Mouse (Mus musculus): ENCODE data around the gene Frmd5. TPM values are rescaled to one million over a fixed set of nuclear protein-coding genes. Genes with fewer than 3 reads are reported as not detected.
"Not testable (repeated sequence)": the region's sequence is repeated elsewhere in the genome, so short reads cannot be mapped to it uniquely, and the experiment has no call there.

The Frmd5 gene
- polyA plus RNA-seq, 1 experiment: 8.8 TPM

DNA sequence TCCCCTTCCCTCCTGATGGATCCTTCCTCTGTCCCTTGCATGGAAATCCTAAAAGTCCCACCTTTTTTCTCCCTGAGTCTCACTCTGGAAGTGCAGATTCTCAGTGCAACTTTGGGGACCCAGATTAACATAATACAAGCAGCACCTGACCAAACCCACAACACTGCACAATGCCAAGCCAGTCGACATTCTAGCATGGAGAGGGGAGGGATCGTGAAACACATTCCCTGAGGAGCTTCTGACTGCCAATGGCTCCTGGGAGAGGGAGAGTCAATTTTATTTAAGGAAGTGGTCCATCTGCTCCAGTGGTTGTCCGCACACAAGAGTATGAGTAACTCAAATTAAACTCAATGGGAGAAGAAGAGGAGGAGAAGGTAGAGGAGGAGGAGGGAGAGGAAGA, 28.0 kb upstream of the Frmd5 start:
- H3K27ac ChIP-seq (ENCODE audit: control insufficient read depth, insufficient read depth, low read length): no peak overlapping the region
- WGBS: 67% methylated on average over 3 of the region's 3 CpGs
- no peak for DNase-seq

DNA sequence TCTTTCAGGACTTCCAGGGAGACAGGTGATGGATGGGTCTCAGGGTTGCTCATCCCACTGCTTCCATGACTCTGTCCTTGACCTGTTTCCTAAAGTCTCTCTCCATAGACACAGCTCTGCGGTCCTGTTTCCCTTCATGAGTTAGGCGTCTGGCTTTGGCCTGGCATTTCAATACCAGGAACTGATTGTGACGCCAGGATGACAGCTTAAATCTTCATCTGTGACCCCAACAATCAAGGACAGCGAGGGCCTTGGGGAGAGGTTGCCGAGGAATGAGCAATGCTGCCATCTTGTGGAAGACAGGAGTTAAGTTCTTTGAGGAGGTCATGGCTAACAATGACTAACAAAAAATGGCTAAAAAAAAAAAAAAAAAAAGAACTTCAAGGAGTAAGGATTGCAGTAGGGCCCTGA, 25.6 kb upstream of the Frmd5 start:
- H3K27ac ChIP-seq (ENCODE audit: control insufficient read depth, insufficient read depth, low read length): no peak overlapping the region
- no peaks in the 10 kb centered on the region for H3K4me1 ChIP-seq (replicated peaks; ENCODE audit: control insufficient read depth, insufficient read depth, low read length)
- TF ChIP-seq POLR2A (IDR thresholded peaks at IDR 0.05; ENCODE audit: control insufficient read depth, extremely low read depth, insufficient read depth, low read length, poor library complexity): no peak
- no peak for TF ChIP-seq CTCF (IDR thresholded peaks at IDR 0.05; ENCODE audit: borderline replicate concordance, control insufficient read depth, extremely low read depth, insufficient read depth, low read length, poor library complexity)
- no peaks in the 10 kb centered on the region for H3K27me3 ChIP-seq (ENCODE audit: control insufficient read depth, insufficient read depth, low read length)
- WGBS: 10% methylated on average over 5 of the region's 5 CpGs
- DNase-seq: peak; percentile 27
- no peak overlapping the region for H3K4me3 ChIP-seq (ENCODE audit: control insufficient read depth, insufficient read depth, low read length)
- H3K36me3 ChIP-seq (ENCODE audit: control insufficient read depth, insufficient read depth, low read length): no peaks in the 10 kb centered on the region

More for the DNA sequence above, 28.0 kb upstream of the Frmd5 start:
- H3K27me3 ChIP-seq (ENCODE audit: control insufficient read depth, insufficient read depth, low read length): no peaks in the 10 kb centered on the region
- H3K4me1 ChIP-seq (replicated peaks; ENCODE audit: control insufficient read depth, insufficient read depth, low read length): no peaks in the 10 kb centered on the region
- TF ChIP-seq POLR2A (IDR thresholded peaks at IDR 0.05; ENCODE audit: control insufficient read depth, extremely low read depth, insufficient read depth, low read length, poor library complexity) (no peak), CTCF (IDR thresholded peaks at IDR 0.05; ENCODE audit: borderline replicate concordance, control insufficient read depth, extremely low read depth, insufficient read depth, low read length, poor library complexity) (no peak)
- no peaks in the 10 kb centered on the region for H3K36me3 ChIP-seq (ENCODE audit: control insufficient read depth, insufficient read depth, low read length)
- H3K4me3 ChIP-seq (ENCODE audit: control insufficient read depth, insufficient read depth, low read length): no peak overlapping the region

DNA sequence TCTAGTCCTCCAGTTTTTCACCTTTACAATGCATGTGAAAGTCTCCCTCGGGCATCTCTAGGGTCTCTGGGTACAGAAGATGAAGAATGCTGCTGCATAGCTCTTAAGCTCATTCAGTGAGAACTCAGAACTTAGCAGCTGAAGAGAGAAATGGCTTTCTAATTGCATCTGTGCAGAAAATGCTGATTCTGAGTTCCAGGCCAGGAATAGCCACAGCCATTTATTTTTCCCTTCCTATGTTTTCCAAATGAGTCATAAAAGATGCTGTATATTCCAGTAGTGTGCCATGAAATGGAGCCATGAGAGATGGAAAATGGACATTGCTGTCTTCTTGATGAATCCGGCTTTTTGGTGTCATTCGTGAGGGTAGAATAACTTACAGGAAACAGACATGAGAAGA, 21.5 kb upstream of the Frmd5 start:
- Histone ChIP-seq H3K27me3 (ENCODE audit: control insufficient read depth, insufficient read depth, low read length) (no peaks in the 10 kb centered on the region), H3K4me3 (ENCODE audit: control insufficient read depth, insufficient read depth, low read length) (no peak overlapping the region)
- 86% methylated on average over 3 of the region's 3 CpGs for WGBS

DNA sequence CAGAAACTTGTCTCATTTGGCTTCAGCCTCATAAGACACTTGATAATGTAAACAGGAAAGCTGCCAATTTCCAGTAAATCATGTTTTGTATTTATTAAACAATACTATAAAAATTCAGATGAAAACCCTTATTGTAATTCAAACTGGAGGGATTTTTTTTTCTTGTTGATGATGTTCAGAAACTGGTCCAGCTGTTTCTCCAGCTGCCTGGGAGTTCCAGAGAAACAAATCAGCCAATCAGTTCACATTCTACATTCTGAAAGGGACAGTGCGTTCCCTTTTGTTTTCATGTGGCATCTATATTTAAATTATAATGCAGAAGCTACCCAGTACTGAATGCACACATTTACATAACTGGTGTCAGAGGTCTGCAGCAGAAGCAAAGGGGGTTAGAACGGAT, 19.3 kb upstream of the Frmd5 start:
- Histone ChIP-seq H3K4me1 (replicated peaks; ENCODE audit: control insufficient read depth, insufficient read depth, low read length) (no peaks in the 10 kb centered on the region), H3K27ac (ENCODE audit: control insufficient read depth, insufficient read depth, low read length) (no peak overlapping the region), H3K27me3 (ENCODE audit: control insufficient read depth, insufficient read depth, low read length) (no peaks in the 10 kb centered on the region), H3K36me3 (ENCODE audit: control insufficient read depth, insufficient read depth, low read length) (no peaks in the 10 kb centered on the region), H3K4me3 (ENCODE audit: control insufficient read depth, insufficient read depth, low read length) (no peak overlapping the region)
- WGBS: 90% methylated on average over 2 of the region's 2 CpGs
- TF ChIP-seq CTCF (IDR thresholded peaks at IDR 0.05; ENCODE audit: borderline replicate concordance, control insufficient read depth, extremely low read depth, insufficient read depth, low read length, poor library complexity) (no peak), POLR2A (IDR thresholded peaks at IDR 0.05; ENCODE audit: control insufficient read depth, extremely low read depth, insufficient read depth, low read length, poor library complexity) (no peak)
- DNase-seq: no peak

More for the DNA sequence above, 21.5 kb upstream of the Frmd5 start:
- Histone ChIP-seq H3K27ac (ENCODE audit: control insufficient read depth, insufficient read depth, low read length) (no peak overlapping the region), H3K4me1 (replicated peaks; ENCODE audit: control insufficient read depth, insufficient read depth, low read length) (no peaks in the 10 kb centered on the region), H3K36me3 (ENCODE audit: control insufficient read depth, insufficient read depth, low read length) (no peaks in the 10 kb centered on the region)
- TF ChIP-seq CTCF (IDR thresholded peaks at IDR 0.05; ENCODE audit: borderline replicate concordance, control insufficient read depth, extremely low read depth, insufficient read depth, low read length, poor library complexity) (no peak), POLR2A (IDR thresholded peaks at IDR 0.05; ENCODE audit: control insufficient read depth, extremely low read depth, insufficient read depth, low read length, poor library complexity) (no peak)
- no peak for DNase-seq

DNA sequence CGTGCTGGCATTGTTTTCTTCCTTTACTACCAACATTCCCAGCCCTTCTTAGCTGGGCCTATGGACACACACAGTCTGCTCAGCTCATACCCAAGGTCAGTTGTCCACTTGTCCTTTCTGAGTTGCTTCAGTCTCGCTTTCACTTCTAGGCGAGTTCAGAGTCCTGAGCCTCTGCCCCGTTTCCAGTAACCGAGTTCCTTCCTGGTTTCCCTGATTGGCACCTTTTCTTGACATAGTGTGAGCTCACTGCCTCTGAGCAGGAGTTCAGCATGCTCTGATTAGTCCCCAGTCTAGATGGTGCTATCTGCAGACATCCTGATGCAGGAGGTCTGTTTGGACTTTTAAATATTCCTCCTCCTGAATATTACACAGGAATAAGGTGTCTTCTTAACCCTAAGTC, 17.8 kb upstream of the Frmd5 start:
- Histone ChIP-seq H3K36me3 (ENCODE audit: control insufficient read depth, insufficient read depth, low read length) (no peaks in the 10 kb centered on the region), H3K27ac (ENCODE audit: control insufficient read depth, insufficient read depth, low read length) (no peak overlapping the region), H3K4me3 (ENCODE audit: control insufficient read depth, insufficient read depth, low read length) (no peak overlapping the region), H3K27me3 (ENCODE audit: control insufficient read depth, insufficient read depth, low read length) (no peaks in the 10 kb centered on the region), H3K4me1 (replicated peaks; ENCODE audit: control insufficient read depth, insufficient read depth, low read length) (no peaks in the 10 kb centered on the region)
- TF ChIP-seq CTCF (IDR thresholded peaks at IDR 0.05; ENCODE audit: borderline replicate concordance, control insufficient read depth, extremely low read depth, insufficient read depth, low read length, poor library complexity): no peak
- TF ChIP-seq POLR2A (IDR thresholded peaks at IDR 0.05; ENCODE audit: control insufficient read depth, extremely low read depth, insufficient read depth, low read length, poor library complexity): no peak
- no peak for DNase-seq
- 44% methylated on average over 5 of the region's 5 CpGs for WGBS

DNA sequence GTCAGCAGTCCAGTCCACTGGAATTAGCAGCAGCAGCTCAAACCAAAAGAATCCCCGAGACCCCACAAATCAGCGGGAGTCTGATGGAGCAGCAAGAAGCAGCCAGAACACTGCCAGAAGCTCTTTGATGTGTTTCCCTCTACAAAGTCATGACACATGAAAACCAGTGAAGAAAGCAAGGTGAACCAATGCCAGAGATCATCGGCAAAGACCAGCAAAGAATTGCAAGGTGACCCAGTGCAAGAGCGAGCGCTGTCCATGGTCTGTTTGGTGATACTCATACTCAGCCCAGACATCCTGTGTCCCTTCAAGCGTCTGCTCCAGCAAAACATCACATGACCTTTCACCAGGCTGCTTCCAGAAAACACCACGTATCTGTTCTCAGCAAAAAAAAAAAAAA, 14.9 kb upstream of the Frmd5 start:
- Histone ChIP-seq H3K4me3 (ENCODE audit: control insufficient read depth, insufficient read depth, low read length) (no peak overlapping the region), H3K36me3 (ENCODE audit: control insufficient read depth, insufficient read depth, low read length) (no peaks in the 10 kb centered on the region), H3K27ac (ENCODE audit: control insufficient read depth, insufficient read depth, low read length) (no peak overlapping the region), H3K27me3 (ENCODE audit: control insufficient read depth, insufficient read depth, low read length) (no peaks in the 10 kb centered on the region), H3K4me1 (replicated peaks; ENCODE audit: control insufficient read depth, insufficient read depth, low read length) (no peaks in the 10 kb centered on the region)
- no peak for DNase-seq
- TF ChIP-seq CTCF (IDR thresholded peaks at IDR 0.05; ENCODE audit: borderline replicate concordance, control insufficient read depth, extremely low read depth, insufficient read depth, low read length, poor library complexity) (no peak), POLR2A (IDR thresholded peaks at IDR 0.05; ENCODE audit: control insufficient read depth, extremely low read depth, insufficient read depth, low read length, poor library complexity) (no peak)
- over 99% methylated on average over 7 of the region's 7 CpGs for WGBS

DNA sequence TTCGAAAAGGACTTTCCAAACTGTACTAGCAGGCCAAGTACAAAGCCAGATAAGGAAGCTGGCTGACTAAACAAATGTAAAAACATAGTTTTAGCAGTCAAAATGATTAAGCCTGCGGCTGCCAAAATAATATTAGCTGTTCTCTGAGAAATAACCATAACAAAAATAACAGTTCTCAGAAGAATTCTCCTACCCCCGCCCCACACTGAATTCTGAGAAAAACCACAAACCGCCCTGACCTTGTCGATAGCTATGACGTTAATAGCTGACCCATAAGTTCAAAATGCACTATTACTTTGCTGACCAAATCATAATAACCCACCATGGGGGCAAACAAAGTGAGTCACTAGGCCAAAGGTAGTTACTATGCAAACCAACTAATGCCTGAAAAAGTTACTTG, 4.0 kb upstream of the Frmd5 start:
- not testable (repeated sequence) for H3K4me3 ChIP-seq (ENCODE audit: control insufficient read depth, insufficient read depth, low read length); H3K36me3 ChIP-seq (ENCODE audit: control insufficient read depth, insufficient read depth, low read length); H3K27me3 ChIP-seq (ENCODE audit: control insufficient read depth, insufficient read depth, low read length); H3K27ac ChIP-seq (ENCODE audit: control insufficient read depth, insufficient read depth, low read length); H3K4me1 ChIP-seq (replicated peaks; ENCODE audit: control insufficient read depth, insufficient read depth, low read length); DNase-seq
- 84% methylated on average over 6 of the region's 6 CpGs for whole genome bisulfite sequencing

All from thymus, adult 2 months (tissue).